Mouse (Mus musculus) liver, adult (tissue): ENCODE data around the gene 9530077C05Rik.

Experiments
- GATA4 ChIP-seq: IDR thresholded peaks from 2 replicates; pipeline ENCODE4 v1.6.1; 2014; ENCODE audit warnings: mild to moderate bottlenecking, low read length; ENCODE audit not compliant: insufficient replicate concordance

9530077C05Rik gene

GRCm38 (mm10) chr9:22475424-22475868, 64.1 kb downstream of the 9530077C05Rik start, which contains the start of gene Bbs9:
TSS of gene Bbs9 (plus strand) at chr9:22475715.
- TF ChIP-seq GATA4 = 0 out of 2 replicates have a peak, but pooled peaks have one; percentile 17

- TF ChIP-seq GATA4 = no peak
Measured at GRCm38 (mm10) chr9:22476265-22476664, 65.0 kb downstream of the 9530077C05Rik start.

- no peak for TF ChIP-seq GATA4
Measured at GRCm38 (mm10) chr9:22478946-22479345, 67.6 kb downstream of the 9530077C05Rik start.

- TF ChIP-seq GATA4 = no peak
Measured at GRCm38 (mm10) chr9:22483866-22484561, 72.7 kb downstream of the 9530077C05Rik start.

DNA sequence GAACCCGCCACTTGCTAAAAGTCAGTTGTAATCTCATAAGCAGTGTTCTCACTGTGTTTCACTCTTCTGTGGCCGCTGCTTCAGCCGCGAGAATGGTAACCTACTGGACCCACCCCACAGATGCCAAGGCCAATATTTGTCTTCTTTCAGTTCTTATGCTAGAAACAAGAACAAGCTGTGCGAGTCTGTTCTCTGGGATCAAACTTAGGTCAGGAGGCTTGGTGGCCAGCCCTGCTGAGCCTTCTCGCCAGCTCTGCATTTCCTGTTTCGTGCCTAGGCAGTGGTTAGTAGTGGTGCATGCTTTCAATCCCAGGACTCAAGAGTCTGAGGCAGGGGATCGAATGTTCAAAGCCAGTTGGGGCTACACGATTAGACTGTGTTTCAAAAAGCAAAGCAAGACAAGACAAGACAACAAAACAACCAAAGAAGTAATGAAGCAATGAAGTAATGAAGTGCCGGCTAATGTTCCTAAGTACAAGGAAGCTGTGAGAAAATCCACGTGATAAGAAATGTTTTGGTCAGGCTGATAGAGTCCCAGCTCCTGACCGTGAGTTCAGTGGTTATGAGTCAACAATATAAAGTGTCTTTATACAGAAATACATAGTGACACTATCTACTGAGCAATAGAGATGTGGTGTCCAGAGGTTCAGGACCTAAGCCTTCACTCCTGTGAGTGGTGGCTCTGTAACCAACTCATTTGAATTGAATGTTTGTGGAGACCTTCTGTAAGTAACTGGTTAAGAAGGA, 73.4 kb downstream of the 9530077C05Rik start:
- TF ChIP-seq GATA4 = no peak

DNA sequence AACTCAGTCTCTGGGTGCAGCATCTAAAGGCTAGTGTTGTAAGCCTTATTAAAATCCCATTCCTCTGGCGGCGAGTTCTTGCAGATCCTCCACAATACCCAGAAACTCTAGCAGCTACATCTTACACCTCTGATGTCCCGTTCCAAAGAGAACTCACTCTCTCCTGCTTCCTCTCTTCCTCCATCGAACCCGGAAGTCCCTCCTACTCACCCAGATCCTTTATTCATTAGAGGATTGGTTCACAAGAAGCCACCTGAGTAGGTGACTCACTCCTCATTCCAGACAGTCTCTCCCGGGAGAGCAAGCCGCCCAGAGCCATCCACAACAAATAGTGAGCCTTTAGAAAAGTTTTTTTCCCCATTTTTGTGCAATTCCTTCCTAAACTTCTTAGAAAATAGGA, 74.9 kb downstream of the 9530077C05Rik start:
- TF ChIP-seq GATA4 = no peak

DNA sequence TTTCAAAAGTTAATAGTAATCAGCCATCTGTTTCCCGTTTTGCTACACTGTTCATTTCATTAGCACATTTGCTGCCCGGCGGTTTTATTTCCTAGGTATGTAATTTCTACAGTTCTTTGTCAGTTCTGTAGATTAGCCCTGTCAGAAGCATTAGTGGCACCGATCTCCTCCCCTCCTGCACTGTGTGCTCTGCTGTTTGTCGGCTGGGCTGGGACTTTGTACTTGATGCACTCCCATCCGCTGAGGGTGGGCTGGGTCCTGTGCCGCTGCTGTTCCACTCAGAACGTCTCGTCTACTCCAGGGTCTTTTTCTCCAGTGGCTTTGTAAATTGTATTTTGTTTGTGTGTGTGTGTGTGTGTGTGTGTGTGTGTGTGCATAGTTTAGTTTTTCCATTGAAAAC, 77.7 kb downstream of the 9530077C05Rik start:
- no peak for TF ChIP-seq GATA4
